Mouse (Mus musculus): Measurements from ENCODE around the gene Ppargc1a. TPM values are rescaled to one million over a fixed set of nuclear protein-coding genes. Genes with fewer than 3 reads are reported as not detected.

The Ppargc1a gene
- total and polyA plus RNA-seq, 3 experiments: not detected

GRCm38 (mm10) chr5:51416377-51416776, 151.1 kb downstream of the Ppargc1a start:
- no peaks in the 10 kb centered on the region for H3K27me3 ChIP-seq (replicated peaks)
- H3K79me2 ChIP-seq (replicated peaks; ENCODE audit: control insufficient read depth, extremely low read depth, insufficient read depth, poor library complexity, severe bottlenecking): no peaks in the 10 kb centered on the region
- DNase-seq (ENCODE audit: extremely low read depth): no peak
- in situ Hi-C loops (cut with MboI; ENCODE audit: low pct_ligation_motif_present, low pct_unique_long_range_greater_than_20kb, low sequenced_read_pairs): no loop called here
- no peaks in the 10 kb centered on the region for H3K4me1 ChIP-seq (ENCODE audit: control insufficient read depth in 1 of 2, insufficient read depth in 2 of 2)
- peaks cover 25% of the 10 kb centered on the region for H3K9me3 ChIP-seq (replicated peaks; ENCODE audit: low read length)
- no peaks in the 10 kb centered on the region for H3K36me3 ChIP-seq (replicated peaks in 1 of 2; ENCODE audit: control insufficient read depth in 1 of 2, insufficient read depth in 1 of 2, low read length in 1 of 2)
- no peak overlapping the region for H3K27ac ChIP-seq (ENCODE audit: insufficient read depth, low read depth)
- no peak overlapping the region for H3K9ac ChIP-seq (ENCODE audit: insufficient read depth, low read depth)
- no peak overlapping the region for H3K4me3 ChIP-seq (replicated peaks in 1 of 3; ENCODE audit: low read depth in 2 of 3, low read length in 2 of 3, poor library complexity in 1 of 3)
- dilution Hi-C loops (cut with MboI; ENCODE audit: extremely low pct_ligation_motif_present, extremely low pct_unique_long_range_greater_than_20kb, low sequenced_read_pairs): no loop called here
- TF ChIP-seq SIN3A (IDR thresholded peaks at IDR 0.05; ENCODE audit: low read length): no peak
- no peak for TF ChIP-seq UBTF (IDR thresholded peaks at IDR 0.05; ENCODE audit: low read depth, low read length)
- no peak for TF ChIP-seq MEF2A (IDR thresholded peaks at IDR 0.05; ENCODE audit: borderline replicate concordance, low read depth, low read length)
- no peak for TF ChIP-seq JUND (conservative IDR thresholded peaks at IDR 0.05; ENCODE audit: low read depth, low read length)
- no peak for TF ChIP-seq MAX (IDR thresholded peaks at IDR 0.05; ENCODE audit: low read length)
- TF ChIP-seq EP300 (IDR thresholded peaks at IDR 0.05; ENCODE audit: low read length): no peak
- no peak overlapping the region for H3K4me2 ChIP-seq (ENCODE audit: insufficient read depth, low read depth, poor library complexity, severe bottlenecking)

- no peak for DNase-seq (ENCODE audit: extremely low read depth)
- Histone ChIP-seq H3K27me3 (replicated peaks) (no peaks in the 10 kb centered on the region), H3K4me2 (ENCODE audit: insufficient read depth, low read depth, poor library complexity, severe bottlenecking) (no peak overlapping the region), H3K27ac (ENCODE audit: insufficient read depth, low read depth) (no peak overlapping the region), H3K79me2 (replicated peaks; ENCODE audit: control insufficient read depth, extremely low read depth, insufficient read depth, poor library complexity, severe bottlenecking) (no peaks in the 10 kb centered on the region), H3K36me3 (replicated peaks in 1 of 2; ENCODE audit: control insufficient read depth in 1 of 2, insufficient read depth in 1 of 2, low read length in 1 of 2) (no peaks in the 10 kb centered on the region), H3K4me1 (ENCODE audit: control insufficient read depth in 1 of 2, insufficient read depth in 2 of 2) (no peaks in the 10 kb centered on the region), H3K9ac (ENCODE audit: insufficient read depth, low read depth) (no peak overlapping the region), H3K9me3 (replicated peaks; ENCODE audit: low read length) (peaks cover 26% of the 10 kb centered on the region), H3K4me3 (replicated peaks in 1 of 3; ENCODE audit: low read depth in 2 of 3, low read length in 2 of 3, poor library complexity in 1 of 3) (no peak overlapping the region)
- TF ChIP-seq ZNF384 (IDR thresholded peaks at IDR 0.05; ENCODE audit: low read depth, low read length) (no peak), MXI1 (IDR thresholded peaks at IDR 0.05; ENCODE audit: low read depth, low read length) (no peak), IRF4 (IDR thresholded peaks at IDR 0.05; ENCODE audit: low read depth, low read length) (no peak), CTCF (conservative IDR thresholded peaks at IDR 0.05 in 1 of 2, IDR thresholded peaks at IDR 0.05 in 1 of 2; ENCODE audit: low read depth in 2 of 2, low read length in 2 of 2) (no peak), CHD1 (IDR thresholded peaks at IDR 0.05; ENCODE audit: low read depth, low read length) (no peak), GABPA (IDR thresholded peaks at IDR 0.05; ENCODE audit: insufficient replicate concordance, low read depth, low read length) (no peak), HCFC1 (IDR thresholded peaks at IDR 0.05; ENCODE audit: low read depth, low read length) (no peak), UBTF (IDR thresholded peaks at IDR 0.05; ENCODE audit: low read depth, low read length) (no peak), ZC3H11A (IDR thresholded peaks at IDR 0.05; ENCODE audit: low read depth, low read length) (no peak), CHD2 (IDR thresholded peaks at IDR 0.05; ENCODE audit: low read length) (no peak), TCF12 (IDR thresholded peaks at IDR 0.05; ENCODE audit: low read depth, low read length) (no peak), NRF1 (IDR thresholded peaks at IDR 0.05; ENCODE audit: low read depth, low read length) (no peak)
- in situ Hi-C loops (cut with MboI; ENCODE audit: low pct_ligation_motif_present, low pct_unique_long_range_greater_than_20kb, low sequenced_read_pairs) (no loop called here), dilution Hi-C loops (cut with MboI; ENCODE audit: extremely low pct_ligation_motif_present, extremely low pct_unique_long_range_greater_than_20kb, low sequenced_read_pairs) (no loop called here)
These were observed 152.1 kb downstream of the Ppargc1a start for GRCm38 (mm10) chr5:51415456-51415855.

Measured in CH12.LX (cell line).